Mouse (Mus musculus) gastrocnemius, postnatal 25 days (tissue): ENCODE results near the gene Slc25a4. TPM values are rescaled to one million over a fixed set of nuclear protein-coding genes. Genes with fewer than 3 reads are reported as not detected.
"Not testable (repeated sequence)": the region's sequence is repeated elsewhere in the genome, so short reads cannot be mapped to it uniquely, and the experiment has no call there.

ENCODE experiments used
- DNase-seq: peaks from one replicate; pipeline ENCODE4 v3.0.0; 2022
- long read RNA-seq, 2 experiments: library from polyadenylated mRNA; stranded (forward); transcript quantifications; one replicate each; pipeline ENCODE4 v2.0.0; 2021
- total RNA-seq, 2 experiments: library from RNA; stranded (reverse); gene quantifications; 1 replicate in 1 of 2; 2 replicates in 1 of 2; pipeline ENCODE4 v1.2.3; 2021

Gene Slc25a4
- 1,000 to 10,000 TPM; 2,973 to 3,130 TPM for total RNA-seq
- long read RNA-seq, experiment 1, transcript Slc25a4-201 (4 exons, 1,925 nt): major isoform, 19,739 of 28,597 reads
- long read RNA-seq, experiment 1, partial matches to known transcripts: 8,785 of 28,597 reads
- long read RNA-seq, experiment 1, other reads (novel, unspliced or antisense): 71 of 28,597 reads
- long read RNA-seq, experiment 2, transcript Slc25a4-201 (4 exons, 1,925 nt): major isoform, 17,383 of 23,230 reads
- long read RNA-seq, experiment 2, partial matches to known transcripts: 151 of 23,230 reads
- long read RNA-seq, experiment 2, other reads (novel, unspliced or antisense): 5,695 of 23,230 reads

GRCm38 (mm10) chr8:46210404-46211315, at the start of gene Slc25a4:
Gene Slc25a4, minus strand, starts transcription at chr8:46211284.
- peak; percentile 98 for DNase-seq

- no peak for DNase-seq
Observed at GRCm38 (mm10) chr8:46257921-46258682, 47.0 kb upstream of the Slc25a4 start.

- no peak for DNase-seq
Observed at GRCm38 (mm10) chr8:46252456-46252855, 41.4 kb upstream of the Slc25a4 start.

- no peak for DNase-seq
Observed at GRCm38 (mm10) chr8:46251561-46251960, 40.5 kb upstream of the Slc25a4 start.

- no peak for DNase-seq
Observed at GRCm38 (mm10) chr8:46246346-46246745, 35.3 kb upstream of the Slc25a4 start.

- DNase-seq: no peak
Observed at GRCm38 (mm10) chr8:46242946-46243345, 31.9 kb upstream of the Slc25a4 start.

GRCm38 (mm10) chr8:46241568-46242374, 30.7 kb upstream of the Slc25a4 start:
- DNase-seq: peak; percentile 42

- DNase-seq: peak; percentile 46
Observed at GRCm38 (mm10) chr8:46236441-46237223, 25.5 kb upstream of the Slc25a4 start.

- DNase-seq: no peak
Observed at GRCm38 (mm10) chr8:46234736-46235135, 23.7 kb upstream of the Slc25a4 start.

- DNase-seq: no peak
Observed at GRCm38 (mm10) chr8:46232798-46233197, 21.7 kb upstream of the Slc25a4 start.

- DNase-seq: not testable (repeated sequence)
Observed at GRCm38 (mm10) chr8:46231968-46232367, 20.9 kb upstream of the Slc25a4 start.

- no peak for DNase-seq
Observed at GRCm38 (mm10) chr8:46226622-46227021, 15.5 kb upstream of the Slc25a4 start.

- no peak for DNase-seq
Observed at GRCm38 (mm10) chr8:46225501-46225900, 14.4 kb upstream of the Slc25a4 start.

- DNase-seq: peak; percentile 57
Observed at GRCm38 (mm10) chr8:46220566-46220965, 9.5 kb upstream of the Slc25a4 start.

- DNase-seq: peak; percentile 72
Observed at GRCm38 (mm10) chr8:46216838-46217237, 5.8 kb upstream of the Slc25a4 start.

- no peak for DNase-seq
Observed at GRCm38 (mm10) chr8:46213971-46214480, 2.9 kb upstream of the Slc25a4 start.

- DNase-seq: no peak
Observed at GRCm38 (mm10) chr8:46212194-46212593, 1.1 kb upstream of the Slc25a4 start.

- peak; percentile 27 for DNase-seq
Observed at GRCm38 (mm10) chr8:46211611-46212071, 557 bp upstream of the Slc25a4 start.

GRCm38 (mm10) chr8:46209057-46209456, 2.0 kb downstream of the Slc25a4 start:
- DNase-seq: no peak

- DNase-seq: peak; percentile 73
Observed at GRCm38 (mm10) chr8:46208354-46208753, 2.7 kb downstream of the Slc25a4 start.
